Mouse (Mus musculus) heart, postnatal 25 days (tissue): Measurements from ENCODE around the gene Speer4f1. TPM values are rescaled to one million over a fixed set of nuclear protein-coding genes. Genes with fewer than 3 reads are reported as not detected.
"Not testable (repeated sequence)": the region's sequence is repeated elsewhere in the genome, so short reads cannot be mapped to it uniquely, and the experiment has no call there.

Experiments
- DNase-seq: peaks from one replicate; pipeline ENCODE4 v3.0.0; 2022; ENCODE audit warnings: low spot score
- intact Hi-C: fragments of 180-260 bp; cut with DNase I; formaldehyde crosslinking; loops from one replicate; pipeline ENCODE4 v1.15.1; 2025
- total RNA-seq, 2 experiments: library from RNA; stranded (reverse); gene quantifications; 2 replicates each; pipeline ENCODE4 v1.2.3; 2021

The Speer4f1 gene
- not detected for total RNA-seq

DNA sequence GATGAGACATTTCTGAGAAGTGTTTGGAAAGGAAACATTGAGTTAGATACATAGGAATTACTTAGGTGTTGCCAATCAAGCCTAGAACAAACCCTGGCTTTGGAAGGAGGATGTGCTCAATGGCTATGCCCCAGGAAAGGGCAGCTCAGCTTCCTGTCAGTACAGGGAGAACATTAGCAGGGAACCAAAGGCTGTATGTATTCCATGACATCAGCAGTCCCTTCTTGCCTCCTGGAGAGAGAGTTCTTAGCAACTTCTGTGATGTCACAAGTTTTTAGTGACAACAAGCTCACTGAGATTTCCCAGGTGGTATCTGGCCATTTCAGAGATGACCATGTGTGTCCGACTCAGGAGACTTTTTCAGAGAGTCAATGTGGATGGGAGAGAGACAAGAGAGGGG lies at the start of gene Speer4f1:
Speer4f1 (plus strand) TSS at position 301 of the 400 bp plus-strand sequence.
- DNase-seq, intact Hi-C loops: not testable (repeated sequence)

- intact Hi-C loops = no loop called here
- no peak for DNase-seq
These were observed 49.0 kb upstream of the Speer4f1 start for GRCm38 (mm10) chr5:17426930-17427329.

GRCm38 (mm10) chr5:17434721-17435120 lies 41.2 kb upstream of the Speer4f1 start:
- no peak for DNase-seq
- intact Hi-C loops = no loop called here

GRCm38 (mm10) chr5:17436209-17436608 lies 39.7 kb upstream of the Speer4f1 start:
- intact Hi-C loops = no loop called here

DNA sequence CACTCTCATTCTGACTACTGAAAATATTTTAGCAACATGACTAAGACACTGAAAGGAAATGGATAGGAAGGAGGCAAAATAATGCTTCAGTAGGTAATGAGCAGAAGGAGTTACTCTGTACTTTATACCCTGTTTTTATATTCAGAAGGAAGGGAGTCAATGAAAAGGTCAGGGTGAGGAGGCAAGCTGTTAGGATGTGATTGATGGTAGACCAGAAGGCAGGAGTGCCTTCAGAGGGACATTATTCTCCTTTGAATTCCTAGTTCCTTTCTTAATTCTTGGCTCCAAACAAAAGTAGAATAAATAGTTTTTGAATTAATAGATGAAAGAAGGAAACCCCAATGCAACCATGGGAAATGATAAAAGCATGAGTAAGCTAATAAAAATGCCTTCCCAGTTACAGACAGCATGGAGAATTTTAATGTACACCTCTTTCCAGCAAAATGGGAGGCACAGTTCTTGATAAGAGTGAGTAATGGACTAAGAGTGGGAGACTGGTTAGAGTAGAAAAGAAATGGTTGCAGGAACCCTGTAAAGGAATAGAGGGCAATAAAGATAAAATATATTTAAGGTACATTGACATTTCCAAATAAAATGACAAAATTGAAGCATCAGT lies 36.3 kb upstream of the Speer4f1 start:
- intact Hi-C loops = no loop called here
- no peak for DNase-seq

More at GRCm38 (mm10) chr5:17436209-17436608, 39.7 kb upstream of the Speer4f1 start:
- no peak for DNase-seq

DNA sequence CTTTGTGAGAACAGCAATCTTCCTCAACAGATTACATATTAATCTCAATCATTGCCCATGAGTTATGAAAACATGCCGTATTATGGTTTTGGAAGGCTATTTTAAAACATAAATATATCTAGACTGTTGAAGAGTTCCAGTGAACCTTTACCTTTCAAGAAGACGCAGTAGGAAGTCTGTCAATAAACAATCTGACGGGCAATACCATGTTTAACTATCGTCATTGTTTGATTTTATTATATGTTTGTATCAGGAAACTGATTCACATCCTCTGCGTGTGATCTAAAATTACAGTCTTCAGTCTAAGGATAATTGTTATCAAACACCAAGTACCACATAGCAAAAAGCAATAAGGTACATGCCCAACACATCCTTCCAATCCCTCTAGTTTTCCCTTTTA lies 21.8 kb upstream of the Speer4f1 start:
- intact Hi-C loops = no loop called here
- DNase-seq = no peak

DNA sequence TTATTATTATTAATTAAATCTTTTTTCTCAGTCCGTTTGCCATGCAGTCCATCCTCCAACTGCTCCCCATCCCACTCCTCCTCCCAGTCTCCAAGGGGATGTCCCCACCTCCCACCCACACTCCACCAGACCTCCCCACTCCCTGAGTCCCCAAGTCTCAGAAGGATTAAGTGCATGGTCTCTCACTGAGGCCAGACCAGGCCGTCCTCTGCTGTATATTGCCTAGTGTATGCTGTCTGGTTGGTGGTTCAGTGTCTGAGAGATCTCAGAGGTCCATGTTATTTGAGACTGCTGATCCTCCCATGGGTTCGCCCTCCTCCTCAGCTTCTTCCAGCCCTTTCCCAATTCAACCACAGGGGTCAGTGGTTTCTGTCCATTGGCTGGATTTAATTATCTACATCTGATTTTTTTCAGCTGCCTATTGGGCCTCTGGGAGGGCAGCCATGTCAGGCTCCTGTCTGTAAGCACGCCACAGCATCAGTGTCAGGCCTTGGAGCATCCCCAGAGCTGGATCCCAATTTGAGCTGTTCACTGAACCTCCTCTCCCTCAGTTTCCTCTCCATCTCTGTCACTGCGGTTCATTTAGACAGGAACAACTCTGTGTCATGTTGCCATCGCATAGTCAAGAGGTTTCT lies 20.8 kb upstream of the Speer4f1 start:
- intact Hi-C loops = no loop called here
- DNase-seq = no peak

GRCm38 (mm10) chr5:17456671-17457070 lies 19.2 kb upstream of the Speer4f1 start:
- no peak for DNase-seq
- intact Hi-C loops = no loop called here

- DNase-seq, intact Hi-C loops: not testable (repeated sequence)
These were observed 7.8 kb upstream of the Speer4f1 start for GRCm38 (mm10) chr5:17468120-17468519.

DNA sequence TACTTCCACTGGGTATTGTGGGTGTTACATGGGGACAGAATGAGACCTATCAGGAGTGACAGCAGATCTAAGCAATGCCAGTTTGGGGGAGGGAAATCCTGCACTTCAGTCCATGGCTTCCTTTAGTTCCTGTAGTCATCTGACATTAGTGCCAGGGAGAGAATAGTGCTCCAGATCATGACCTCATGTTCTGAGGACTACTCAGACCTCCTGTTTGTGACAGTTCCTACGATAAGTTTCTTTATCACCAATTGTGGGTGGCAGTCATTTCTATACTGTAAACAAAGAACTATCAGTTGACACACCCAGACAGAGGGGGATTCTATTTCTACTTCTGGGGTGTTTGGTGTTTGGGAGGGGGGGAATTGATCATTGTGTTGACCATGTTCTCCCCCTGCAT lies 578 bp downstream of the Speer4f1 start:
- intact Hi-C loops = no loop called here
- DNase-seq = no peak

DNA sequence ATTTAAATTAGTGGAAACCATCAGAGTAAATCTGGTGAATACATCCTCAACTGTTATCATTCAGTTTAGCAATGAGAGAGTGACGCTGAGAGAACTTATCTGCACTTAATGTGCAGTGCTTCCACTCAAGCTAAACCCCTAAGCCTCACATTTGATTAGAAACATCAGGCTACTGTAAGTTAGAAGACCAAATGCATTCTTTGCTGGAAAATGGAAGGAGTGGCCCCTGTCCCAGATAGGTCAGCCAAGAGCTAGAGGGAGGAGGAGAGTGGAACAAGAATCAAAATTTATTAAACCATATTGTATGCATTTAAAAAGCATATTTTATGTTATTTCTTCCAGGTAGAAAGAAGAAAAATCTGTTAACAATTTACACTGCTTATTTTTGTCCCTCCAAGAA lies 14.0 kb downstream of the Speer4f1 start:
- DNase-seq = no peak
- intact Hi-C loops = no loop called here

- intact Hi-C loops = no loop called here
These were observed 19.7 kb downstream of the Speer4f1 start for GRCm38 (mm10) chr5:17495616-17496015.

GRCm38 (mm10) chr5:17496650-17497049 lies 20.8 kb downstream of the Speer4f1 start:
- intact Hi-C loops = no loop called here
- DNase-seq = no peak

More at GRCm38 (mm10) chr5:17495616-17496015, 19.7 kb downstream of the Speer4f1 start:
- DNase-seq = no peak

GRCm38 (mm10) chr5:17499873-17500329 lies 24.0 kb downstream of the Speer4f1 start:
- no peak for DNase-seq
- intact Hi-C loops = no loop called here

DNA sequence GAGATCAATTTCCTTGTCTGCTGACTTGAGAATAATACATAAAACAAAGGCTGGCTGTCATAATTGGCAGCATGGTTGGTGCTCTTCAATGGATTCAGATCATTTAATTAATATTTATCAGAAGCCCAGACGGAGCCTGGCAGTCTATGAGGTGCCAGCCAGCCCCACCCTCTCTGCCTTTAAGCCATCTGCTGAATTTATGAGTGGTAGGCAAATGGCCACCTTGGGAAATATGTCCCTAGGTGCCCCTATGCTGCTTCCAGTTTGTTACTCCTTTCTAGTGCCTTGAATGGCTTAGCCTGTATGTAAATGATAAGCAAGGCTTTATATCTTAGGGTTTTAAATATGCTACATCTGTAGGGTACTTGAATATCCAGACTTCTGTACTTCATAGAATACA lies 25.0 kb downstream of the Speer4f1 start:
- no peak for DNase-seq
- intact Hi-C loops = no loop called here

- no peak for DNase-seq
- intact Hi-C loops = no loop called here
These were observed 29.6 kb downstream of the Speer4f1 start for GRCm38 (mm10) chr5:17505540-17505939.

- DNase-seq = no peak
- intact Hi-C loops = no loop called here
These were observed 32.1 kb downstream of the Speer4f1 start for GRCm38 (mm10) chr5:17508038-17508437.

Other genes with a start within 250 kb of the Speer4f1 start
- not detected for gene Speer4f2, start 102.9 kb upstream of the Speer4f1 start, total RNA-seq
- 10 to 100 TPM; 18.3 to 19.4 TPM for gene Sema3c, start 98.2 kb downstream of the Speer4f1 start, total RNA-seq